Mouse (Mus musculus) midbrain, embryonic 11.5 days (tissue): Measurements from ENCODE around the gene Ttc4. TPM values are rescaled to one million over a fixed set of nuclear protein-coding genes. Genes with fewer than 3 reads are reported as not detected.
A peak's percentile ranks its signal among the peaks of the same experiment; 100 is the strongest.

Experiments
- ATAC-seq: fragments of 200-750 bp; cut with Nextera tagmentation; 2 replicates; pipeline ENCODE4 v1.8.0; 2017; ENCODE audit warnings: moderate TSS enrichment, moderate library complexity; ENCODE audit not compliant: low FRiP score
- DNase-seq: peaks from one replicate; pipeline ENCODE4 v3.0.0; 2015; ENCODE audit warnings: low spot score; ENCODE audit errors: missing footprints
- H3K27ac ChIP-seq: fragments of 300-500 bp; sonication (generic); 2 replicates; pipeline ENCODE4 v1.5.1; 2014; ENCODE audit warnings: low read depth, low read length
- H3K27me3 ChIP-seq: fragments of 300-500 bp; sonication (generic); 2 replicates; pipeline ENCODE4 v1.6.1; 2014; ENCODE audit warnings: mild to moderate bottlenecking, low read length, moderate library complexity, mixed read lengths; ENCODE audit not compliant: control insufficient read depth, insufficient read depth
- H3K36me3 ChIP-seq: fragments of 300-500 bp; sonication (generic); 2 replicates; pipeline ENCODE4 v1.6.1; 2014; ENCODE audit warnings: mild to moderate bottlenecking, low read length, moderate library complexity, mixed read lengths; ENCODE audit not compliant: control insufficient read depth, insufficient read depth
- H3K4me1 ChIP-seq: fragments of 300-500 bp; sonication (generic); 2 replicates; pipeline ENCODE4 v1.6.1; 2014; ENCODE audit warnings: low read length; ENCODE audit not compliant: control insufficient read depth, insufficient read depth
- H3K4me2 ChIP-seq: fragments of 300-500 bp; sonication (generic); 2 replicates; pipeline ENCODE4 v1.6.1; 2014; ENCODE audit warnings: mild to moderate bottlenecking, moderate library complexity
- H3K4me3 ChIP-seq: fragments of 300-500 bp; sonication (generic); 2 replicates; pipeline ENCODE4 v1.5.1; 2014; ENCODE audit warnings: low read depth, low read length
- H3K9ac ChIP-seq: fragments of 300-500 bp; sonication (generic); 2 replicates; pipeline ENCODE4 v1.6.1; 2014; ENCODE audit warnings: low read length
- H3K9me3 ChIP-seq: fragments of 300-500 bp; sonication (generic); 2 replicates; pipeline ENCODE4 v1.6.1; 2016; ENCODE audit warnings: low read length; ENCODE audit not compliant: control insufficient read depth
- WGBS: fragments of 180-500 bp; shearing (Covaris S2); extraction: QIAGEN DNeasy Blood & Tissue Kit; methylation state at CpG from one replicate; pipeline ENCODE4 v1.1.7; 2014; 5-methylcytosine and 5-hydroxymethylcytosine counted together
- polyA plus RNA-seq: library from polyadenylated mRNA; unstranded; fragments of >200 nt; fragmentation: Nextera tagmentation; extraction: Ambion mirVana; gene quantifications from 2 replicates; pipeline ENCODE4 v1.2.1, GENCODE M21; 2014

The Ttc4 gene
- polyA plus RNA-seq, 1 experiment from 2014 or later, result 97.3 TPM

GRCm38 (mm10) chr4:106643483-106644217 is 35.1 kb downstream of the Ttc4 start:
- Histone ChIP-seq H3K4me1 (no peaks in the 10 kb centered on the region), H3K9me3 (no peaks in the 10 kb centered on the region), H3K36me3 (no peaks in the 10 kb centered on the region), H3K4me2 (no peak overlapping the region), H3K9ac (no peak overlapping the region), H3K27me3 (no peaks in the 10 kb centered on the region; the same call in 1 of the 2 replicates), H3K4me3 (no peak overlapping the region), H3K27ac (no peak overlapping the region)
- no peak for ATAC-seq
- DNase-seq, result no peak
- WGBS, result 61% methylated on average over 8 of the region's 8 CpGs

GRCm38 (mm10) chr4:106634086-106634479 is 44.7 kb downstream of the Ttc4 start:
- 0 out of 2 replicates have a peak, but pooled peaks cover 2% of the 10 kb centered on the region for H3K4me1 ChIP-seq

DNA sequence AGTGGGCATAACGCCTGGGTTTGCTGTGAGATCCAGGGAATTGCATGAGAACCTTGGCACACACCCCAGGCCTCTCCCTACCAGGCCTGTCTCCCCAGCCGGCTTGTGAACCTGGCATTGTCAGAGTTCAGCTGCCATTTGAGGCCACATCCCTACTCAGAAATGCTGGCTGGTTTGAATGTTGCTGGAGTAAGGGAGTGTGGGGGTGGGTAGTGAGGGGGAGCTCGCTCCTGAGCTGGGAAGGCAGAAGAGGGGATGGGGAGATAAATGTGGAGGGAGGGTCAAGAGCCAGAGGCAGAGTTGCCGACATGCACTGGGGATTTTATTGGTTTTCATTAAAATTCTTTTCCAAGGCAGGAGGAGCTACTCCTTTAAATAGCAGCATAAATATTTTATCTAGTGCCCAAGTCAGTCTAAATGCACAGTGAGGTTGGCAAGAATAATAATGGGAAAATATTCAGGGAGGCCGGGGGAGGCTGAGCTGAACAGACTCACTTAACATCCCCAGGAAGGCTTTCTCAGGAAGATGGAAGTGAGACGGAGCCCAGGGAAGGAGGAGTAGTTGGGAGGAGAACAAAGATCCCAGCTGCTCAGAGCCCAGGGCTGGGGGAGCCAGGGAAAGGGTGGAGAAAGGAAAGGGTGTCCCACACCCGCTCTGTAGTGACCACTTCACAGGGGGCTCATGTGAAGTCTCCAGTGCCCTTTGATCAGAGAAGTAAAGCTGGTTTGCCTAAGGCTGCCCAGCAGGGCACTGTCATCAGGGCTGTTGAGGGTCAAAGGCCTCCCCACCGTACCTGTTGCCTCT is 45.3 kb downstream of the Ttc4 start:
- no peaks in the 10 kb centered on the region for H3K27me3 ChIP-seq
- WGBS, result 36% methylated on average over 8 of the region's 8 CpGs
- H3K36me3 ChIP-seq, result no peaks in the 10 kb centered on the region
- no peak overlapping the region for H3K27ac ChIP-seq
- DNase-seq (peak; percentile 53), ATAC-seq (no peak)
- no peaks in the 10 kb centered on the region for H3K9me3 ChIP-seq
- no peak overlapping the region for H3K9ac ChIP-seq
- H3K4me2 ChIP-seq, result no peak overlapping the region
- H3K4me3 ChIP-seq, result no peak overlapping the region
- 0 out of 2 replicates have a peak, but pooled peaks cover 2% of the 10 kb centered on the region for H3K4me1 ChIP-seq

More at GRCm38 (mm10) chr4:106634086-106634479, 44.7 kb downstream of the Ttc4 start:
- Histone ChIP-seq H3K4me2 (no peak overlapping the region), H3K27ac (no peak overlapping the region), H3K9ac (no peak overlapping the region), H3K36me3 (no peaks in the 10 kb centered on the region), H3K27me3 (no peaks in the 10 kb centered on the region), H3K4me3 (no peak overlapping the region), H3K9me3 (no peaks in the 10 kb centered on the region)
- ATAC-seq (no peak), DNase-seq (peak; percentile 51)
- 55% methylated on average over 9 of the region's 9 CpGs for WGBS

GRCm38 (mm10) chr4:106632313-106632712 is 46.4 kb downstream of the Ttc4 start:
- Histone ChIP-seq H3K4me3 (no peak overlapping the region), H3K27me3 (no peaks in the 10 kb centered on the region), H3K36me3 (no peaks in the 10 kb centered on the region), H3K9me3 (no peaks in the 10 kb centered on the region), H3K4me2 (no peak overlapping the region), H3K27ac (no peak overlapping the region), H3K4me1 (0 out of 2 replicates have a peak, but pooled peaks cover 2% of the 10 kb centered on the region), H3K9ac (no peak overlapping the region)
- ATAC-seq, result no peak
- no peak for DNase-seq
- 60% methylated on average over 1 of the region's 3 CpGs for WGBS

- H3K9me3 ChIP-seq, result no peaks in the 10 kb centered on the region
- H3K4me1 ChIP-seq, result 0 out of 2 replicates have a peak, but pooled peaks cover 2% of the 10 kb centered on the region
- no peak overlapping the region for H3K4me2 ChIP-seq
- H3K9ac ChIP-seq, result no peak overlapping the region
- no peaks in the 10 kb centered on the region for H3K36me3 ChIP-seq
- ATAC-seq, result peak; percentile 54; the same call in 1 of the 2 replicates
- 27% methylated on average over 14 of the region's 14 CpGs for WGBS
- H3K27ac ChIP-seq, result no peak overlapping the region
- no peaks in the 10 kb centered on the region for H3K27me3 ChIP-seq
- H3K4me3 ChIP-seq, result no peak overlapping the region
- DNase-seq, result peak; percentile 97
Observed at GRCm38 (mm10) chr4:106630333-106631220, 48.2 kb downstream of the Ttc4 start.

DNA sequence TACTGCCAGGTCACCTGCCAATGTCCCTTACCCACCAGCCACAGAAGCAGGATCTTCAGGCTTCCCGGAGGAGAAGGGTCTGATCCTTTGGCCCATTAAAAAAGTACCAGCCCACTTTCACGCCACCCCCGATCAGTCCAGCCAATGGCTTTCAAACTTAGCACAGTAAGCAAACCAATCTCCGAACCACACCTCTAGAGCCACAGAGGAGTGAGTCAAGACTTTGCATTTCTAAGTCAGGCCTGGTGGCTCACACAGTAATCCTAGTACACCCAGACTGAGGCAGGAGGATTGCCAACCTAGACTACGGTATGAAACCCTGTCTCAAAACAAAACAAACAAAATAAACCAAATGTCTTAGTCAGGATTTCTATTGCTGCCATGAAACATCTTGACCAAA is 49.4 kb downstream of the Ttc4 start:
- H3K4me1 ChIP-seq, result 0 out of 2 replicates have a peak, but pooled peaks cover 2% of the 10 kb centered on the region
- H3K27me3 ChIP-seq, result no peaks in the 10 kb centered on the region; the same call in 1 of the 2 replicates
- no peak overlapping the region for H3K9ac ChIP-seq
- no peaks in the 10 kb centered on the region for H3K36me3 ChIP-seq
- no peak for ATAC-seq
- H3K4me2 ChIP-seq, result no peak overlapping the region
- DNase-seq, result peak; percentile 28
- no peaks in the 10 kb centered on the region for H3K9me3 ChIP-seq
- H3K4me3 ChIP-seq, result no peak overlapping the region
- no peak overlapping the region for H3K27ac ChIP-seq
- 76% methylated on average over 5 of the region's 5 CpGs for WGBS

- Histone ChIP-seq H3K9me3 (no peaks in the 10 kb centered on the region), H3K36me3 (no peaks in the 10 kb centered on the region), H3K4me2 (no peak overlapping the region), H3K27me3 (no peaks in the 10 kb centered on the region; the same call in 1 of the 2 replicates), H3K9ac (no peak overlapping the region), H3K27ac (no peak overlapping the region), H3K4me1 (0 out of 2 replicates have a peak, but pooled peaks cover 2% of the 10 kb centered on the region), H3K4me3 (no peak overlapping the region)
- DNase-seq (peak; percentile 76), ATAC-seq (no peak)
- WGBS, result 59% methylated on average over 9 of the region's 9 CpGs
Observed at GRCm38 (mm10) chr4:106628650-106629360, 49.9 kb downstream of the Ttc4 start.

DNA sequence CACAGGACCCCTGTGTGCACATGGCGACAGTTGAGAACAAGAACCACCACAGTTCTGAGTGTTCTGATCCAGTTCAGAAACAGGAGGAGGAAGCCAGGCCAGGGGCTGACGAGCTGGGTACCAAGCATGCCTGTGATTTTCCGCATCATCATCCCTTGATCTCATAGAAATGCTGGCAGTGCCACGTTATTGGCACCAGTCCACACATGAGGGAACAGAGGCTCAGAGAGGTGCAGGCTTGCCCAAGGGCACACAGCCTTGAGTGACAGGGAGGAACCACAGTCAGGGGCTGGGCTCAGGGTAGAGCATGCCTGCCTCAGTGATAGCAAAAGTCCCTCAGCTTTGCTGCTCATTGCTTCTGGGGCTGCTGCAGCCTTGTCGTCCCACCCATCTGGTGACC is 50.9 kb downstream of the Ttc4 start:
- Histone ChIP-seq H3K36me3 (no peaks in the 10 kb centered on the region), H3K4me2 (no peak overlapping the region), H3K27me3 (peaks cover 7% of the 10 kb centered on the region), H3K9me3 (no peaks in the 10 kb centered on the region), H3K4me1 (0 out of 2 replicates have a peak, but pooled peaks cover 2% of the 10 kb centered on the region), H3K9ac (no peak overlapping the region), H3K4me3 (no peak overlapping the region), H3K27ac (no peak overlapping the region)
- DNase-seq, result peak; percentile 70
- ATAC-seq, result no peak
- WGBS, result 80% methylated on average over 5 of the region's 5 CpGs
